Mouse (Mus musculus) cerebellum, adult 8-10 months (tissue): Measurements from ENCODE around the gene Lama2.

Experiments used
- DNase-seq: peaks from one replicate; pipeline ENCODE4 v3.0.0; 2022

Gene Lama2

GRCm38 (mm10) chr10:27174271-27174670 lies 445.3 kb downstream of the Lama2 start:
- DNase-seq = no peak

- no peak for DNase-seq
Measured at GRCm38 (mm10) chr10:27164738-27165137, 454.8 kb downstream of the Lama2 start.

GRCm38 (mm10) chr10:27162364-27162763 lies 457.2 kb downstream of the Lama2 start:
- no peak for DNase-seq

DNA sequence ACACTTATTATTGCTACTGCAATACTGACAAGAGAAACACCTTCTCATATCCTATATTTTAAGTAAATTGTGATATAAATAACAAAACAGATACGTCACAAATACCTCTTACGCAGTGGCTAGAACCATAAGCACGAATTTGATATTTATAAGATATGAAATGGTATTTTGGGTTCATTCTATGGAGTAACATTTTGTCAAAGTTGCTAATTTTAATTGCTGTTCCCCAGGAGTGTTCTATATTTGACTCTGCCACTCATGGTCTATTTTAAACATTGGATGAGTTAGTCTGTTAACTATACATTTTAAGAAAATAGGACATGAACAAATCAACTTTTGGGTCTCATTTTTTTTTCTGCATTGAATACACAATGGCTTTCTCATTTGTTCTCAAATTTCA lies 469.3 kb downstream of the Lama2 start:
- DNase-seq = no peak

- DNase-seq = no peak
Measured at GRCm38 (mm10) chr10:27140422-27140821, 479.1 kb downstream of the Lama2 start.

GRCm38 (mm10) chr10:27135768-27136167 lies 483.8 kb downstream of the Lama2 start:
- no peak for DNase-seq

GRCm38 (mm10) chr10:27133135-27133534 lies 486.4 kb downstream of the Lama2 start:
- peak; percentile 12 for DNase-seq

- peak; percentile 5 for DNase-seq
Measured at GRCm38 (mm10) chr10:27127454-27127853, 492.1 kb downstream of the Lama2 start.

DNA sequence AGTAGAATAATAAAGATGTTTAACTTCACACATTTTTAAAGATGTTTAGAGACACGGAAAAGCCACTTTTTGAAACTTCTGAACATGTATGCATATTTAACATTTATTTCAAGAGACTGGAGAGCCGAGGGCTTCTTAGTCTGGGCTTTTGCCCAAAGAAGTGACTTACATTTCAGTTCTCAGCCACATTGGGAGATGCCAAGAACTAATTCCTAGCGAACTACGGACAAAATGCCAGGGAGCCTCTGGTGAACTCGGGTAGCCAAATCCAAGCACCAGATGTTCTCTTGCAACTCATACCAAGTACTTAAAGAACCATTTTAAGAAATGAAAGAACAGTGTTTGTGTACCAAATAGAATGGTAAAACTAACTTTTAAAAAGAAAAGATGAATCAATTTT lies 495.8 kb downstream of the Lama2 start:
- no peak for DNase-seq

GRCm38 (mm10) chr10:27117815-27118214 lies 501.7 kb downstream of the Lama2 start:
- DNase-seq = no peak

GRCm38 (mm10) chr10:27116938-27117647 lies 502.5 kb downstream of the Lama2 start:
- no peak for DNase-seq

GRCm38 (mm10) chr10:27114131-27114530 lies 505.4 kb downstream of the Lama2 start:
- DNase-seq = no peak

DNA sequence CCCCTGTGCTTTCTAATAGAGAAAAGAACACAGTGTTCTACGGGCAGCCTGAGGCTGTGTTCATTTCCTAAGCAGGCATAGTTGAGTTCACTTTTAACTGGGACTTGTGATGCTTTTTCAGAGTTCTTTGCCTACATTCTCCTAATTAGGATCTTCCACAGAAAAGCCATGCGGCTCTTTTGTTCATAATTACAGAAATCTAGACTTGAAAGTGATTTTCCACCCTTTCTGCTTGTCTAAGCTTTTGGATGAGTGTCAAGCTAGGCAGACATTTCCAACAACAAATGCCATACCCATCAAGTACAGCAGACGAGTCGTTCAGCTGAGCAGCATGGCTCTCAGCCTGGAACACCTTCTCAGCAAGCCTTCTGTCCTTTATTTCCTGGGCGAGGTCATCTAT lies 515.7 kb downstream of the Lama2 start:
- DNase-seq = no peak

- DNase-seq = no peak
Measured at GRCm38 (mm10) chr10:27101800-27102353, 517.7 kb downstream of the Lama2 start.

DNA sequence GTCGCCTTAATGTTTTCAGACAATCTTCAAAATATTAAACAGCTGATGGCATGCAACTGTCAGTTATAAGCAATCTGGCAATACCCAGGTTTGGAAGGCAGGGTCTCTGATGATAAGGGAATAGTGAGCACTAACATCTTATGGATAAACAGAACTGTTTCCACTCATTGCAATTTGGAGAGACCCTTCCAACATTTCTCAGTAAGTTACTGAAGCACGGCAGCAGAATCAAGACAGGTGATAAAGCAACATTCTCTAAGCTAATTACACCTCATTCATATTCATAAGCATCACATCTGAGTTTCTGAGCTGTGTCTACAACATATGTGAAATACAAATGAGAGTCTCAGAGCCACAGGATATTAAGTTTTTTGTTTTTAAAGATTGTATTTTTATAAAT lies 542.4 kb downstream of the Lama2 start:
- no peak for DNase-seq

- no peak for DNase-seq
Measured at GRCm38 (mm10) chr10:27068794-27069435, 550.6 kb downstream of the Lama2 start.

DNA sequence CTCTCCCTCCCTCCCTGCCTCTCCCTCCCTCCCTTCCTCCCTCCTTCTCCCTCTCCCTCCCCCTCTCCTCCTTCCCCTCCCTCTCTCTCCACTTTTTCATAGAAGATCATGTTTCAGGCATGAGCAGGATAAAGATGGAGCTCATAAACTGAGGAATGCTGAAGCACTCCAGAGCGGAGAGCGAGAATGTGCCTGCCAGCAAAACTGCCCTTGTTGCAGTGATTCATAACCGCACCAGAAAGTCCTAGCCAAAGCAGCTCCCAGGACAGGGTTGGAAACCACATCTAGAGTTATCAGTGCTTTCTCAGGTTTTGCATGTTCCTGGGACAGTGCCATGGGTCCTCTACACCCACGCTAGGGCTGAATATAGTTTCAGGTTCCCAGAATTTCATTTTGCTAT lies 555.9 kb downstream of the Lama2 start:
- no peak for DNase-seq

DNA sequence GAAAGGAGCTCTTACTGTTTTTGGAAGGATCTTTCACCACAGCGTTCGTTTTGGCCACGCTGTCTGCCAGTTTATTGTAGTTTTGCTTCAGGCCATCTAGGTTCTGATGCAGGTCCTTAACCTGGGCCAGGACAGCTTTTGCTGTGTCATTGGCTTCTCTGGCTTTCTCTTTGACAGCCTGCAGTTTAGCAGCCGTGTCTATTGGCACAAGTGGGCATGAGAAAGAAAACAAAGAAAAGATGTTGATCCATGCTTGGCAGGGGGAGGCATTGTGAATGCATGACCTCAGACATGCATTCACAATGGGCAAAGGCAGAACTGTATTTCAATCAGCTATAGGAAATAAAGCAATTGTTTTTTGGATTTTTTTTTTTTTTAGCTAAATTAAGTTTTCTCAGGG lies 565.1 kb downstream of the Lama2 start:
- DNase-seq = no peak

- DNase-seq = no peak
Measured at GRCm38 (mm10) chr10:27047196-27047595, 572.4 kb downstream of the Lama2 start.

GRCm38 (mm10) chr10:27041812-27042211 lies 577.7 kb downstream of the Lama2 start:
- no peak for DNase-seq

GRCm38 (mm10) chr10:27022707-27023106 lies 596.9 kb downstream of the Lama2 start:
- no peak for DNase-seq

DNA sequence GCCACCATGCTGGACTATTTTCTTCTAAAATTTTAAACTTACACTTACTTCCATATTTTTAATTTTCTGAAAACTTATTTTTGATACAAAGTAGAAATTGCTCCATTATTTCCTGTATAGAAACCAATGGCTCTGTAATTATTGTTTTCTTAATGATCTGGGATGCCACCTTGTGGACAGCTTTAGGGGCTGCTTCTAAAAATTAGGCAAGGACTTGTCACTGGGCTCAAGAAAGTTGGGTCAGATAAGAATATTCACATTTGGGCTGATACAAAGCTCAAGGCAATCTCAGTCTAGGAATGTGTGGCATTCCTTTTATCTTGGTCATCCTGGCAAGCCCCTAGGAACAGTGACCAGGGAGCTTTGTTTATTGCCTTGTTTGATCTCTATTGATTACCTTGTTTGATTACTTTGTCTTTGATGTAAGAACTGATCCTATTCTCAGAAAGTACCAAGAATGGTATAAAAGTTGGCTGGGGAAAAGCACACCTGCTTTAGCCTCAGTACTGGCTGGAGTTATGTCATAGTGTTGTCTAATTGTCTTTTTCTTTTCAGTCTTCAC lies 606.7 kb downstream of the Lama2 start:
- no peak for DNase-seq

DNA sequence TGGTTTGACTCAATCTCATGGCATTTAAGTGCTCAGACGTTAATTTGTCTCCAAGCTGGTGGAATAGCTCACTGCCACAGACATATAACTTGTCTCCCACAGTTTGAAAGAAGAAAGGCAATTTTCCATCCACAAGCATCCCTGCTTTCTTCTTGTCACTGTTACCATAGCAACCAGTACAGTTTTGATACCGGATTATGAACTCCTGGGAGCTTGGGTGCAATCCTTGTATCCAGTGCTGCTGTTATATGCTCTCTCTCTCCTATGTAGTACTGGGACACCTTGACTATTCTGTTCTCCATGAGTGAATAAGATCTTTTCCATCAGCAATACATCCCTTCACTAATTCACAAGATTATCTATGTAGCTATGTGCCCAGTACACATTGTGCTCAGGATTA lies 612.2 kb downstream of the Lama2 start:
- DNase-seq = no peak

DNA sequence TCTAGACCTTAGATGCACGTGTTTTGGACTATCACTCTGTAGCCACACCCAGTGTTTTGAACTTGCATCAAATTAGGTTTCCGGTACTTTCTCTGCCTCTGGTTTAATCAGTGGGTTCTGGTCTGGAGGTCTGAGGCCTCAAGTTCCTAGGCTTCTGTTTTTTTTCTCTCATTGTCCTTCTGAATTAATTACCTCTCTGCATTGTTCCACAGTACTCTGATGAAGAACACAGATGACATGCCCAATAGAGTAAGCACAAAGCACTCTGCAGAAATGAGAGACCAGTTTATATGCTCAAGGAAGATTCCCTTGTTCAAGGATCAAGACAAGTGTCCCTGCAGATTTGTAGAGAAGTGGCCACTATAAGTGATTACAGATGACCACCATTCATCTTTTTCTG lies 613.8 kb downstream of the Lama2 start:
- no peak for DNase-seq
